Mouse (Mus musculus) midbrain, embryonic 12.5 days (tissue): ENCODE results near the gene Shld1. TPM values are rescaled to one million over a fixed set of nuclear protein-coding genes. Genes with fewer than 3 reads are reported as not detected.

Experiments
- ATAC-seq: fragments of 200-750 bp; cut with Nextera tagmentation; 2 replicates; pipeline ENCODE4 v1.8.0; 2017; ENCODE audit warnings: low read depth, moderate TSS enrichment, moderate library complexity; ENCODE audit not compliant: low FRiP score
- H3K27ac ChIP-seq: fragments of 300-500 bp; sonication (generic); replicated peaks from 2 replicates; pipeline ENCODE4 v1.5.1; 2016; ENCODE audit warnings: mild to moderate bottlenecking
- H3K27me3 ChIP-seq: fragments of 300-500 bp; sonication (generic); 2 replicates; pipeline ENCODE4 v1.6.1; 2016; ENCODE audit warnings: mild to moderate bottlenecking
- H3K36me3 ChIP-seq: fragments of 300-500 bp; sonication (generic); 2 replicates; pipeline ENCODE4 v1.6.1; 2016
- H3K4me1 ChIP-seq: fragments of 300-500 bp; sonication (generic); 2 replicates; pipeline ENCODE4 v1.6.1; 2016
- H3K4me2 ChIP-seq: fragments of 300-500 bp; sonication (generic); replicated peaks from 2 replicates; pipeline ENCODE4 v1.6.1; 2016; ENCODE audit warnings: mild to moderate bottlenecking, moderate library complexity
- H3K4me3 ChIP-seq: fragments of 300-500 bp; sonication (generic); 2 replicates; pipeline ENCODE4 v1.5.1; 2016; ENCODE audit warnings: mild to moderate bottlenecking
- H3K9ac ChIP-seq: fragments of 300-500 bp; sonication (generic); replicated peaks from 2 replicates; pipeline ENCODE4 v1.6.1; 2016; ENCODE audit warnings: mild to moderate bottlenecking, moderate library complexity
- H3K9me3 ChIP-seq: fragments of 300-500 bp; sonication (generic); 2 replicates; pipeline ENCODE4 v1.6.1; 2016; ENCODE audit warnings: mild to moderate bottlenecking
- WGBS: fragments of 180-500 bp; shearing (Covaris S2); methylation state at CpG from one replicate; pipeline ENCODE4 v1.1.7; 2016; 5-methylcytosine and 5-hydroxymethylcytosine counted together
- polyA plus RNA-seq: library from polyadenylated mRNA; unstranded; fragments of >200 nt; fragmentation: Nextera tagmentation; extraction: Ambion mirVana; gene quantifications from 2 replicates; pipeline ENCODE4 v1.2.1, GENCODE M21; 2016

Shld1 gene
- polyA plus RNA-seq, 1 experiment from 2014 or later: 20.6 TPM

DNA sequence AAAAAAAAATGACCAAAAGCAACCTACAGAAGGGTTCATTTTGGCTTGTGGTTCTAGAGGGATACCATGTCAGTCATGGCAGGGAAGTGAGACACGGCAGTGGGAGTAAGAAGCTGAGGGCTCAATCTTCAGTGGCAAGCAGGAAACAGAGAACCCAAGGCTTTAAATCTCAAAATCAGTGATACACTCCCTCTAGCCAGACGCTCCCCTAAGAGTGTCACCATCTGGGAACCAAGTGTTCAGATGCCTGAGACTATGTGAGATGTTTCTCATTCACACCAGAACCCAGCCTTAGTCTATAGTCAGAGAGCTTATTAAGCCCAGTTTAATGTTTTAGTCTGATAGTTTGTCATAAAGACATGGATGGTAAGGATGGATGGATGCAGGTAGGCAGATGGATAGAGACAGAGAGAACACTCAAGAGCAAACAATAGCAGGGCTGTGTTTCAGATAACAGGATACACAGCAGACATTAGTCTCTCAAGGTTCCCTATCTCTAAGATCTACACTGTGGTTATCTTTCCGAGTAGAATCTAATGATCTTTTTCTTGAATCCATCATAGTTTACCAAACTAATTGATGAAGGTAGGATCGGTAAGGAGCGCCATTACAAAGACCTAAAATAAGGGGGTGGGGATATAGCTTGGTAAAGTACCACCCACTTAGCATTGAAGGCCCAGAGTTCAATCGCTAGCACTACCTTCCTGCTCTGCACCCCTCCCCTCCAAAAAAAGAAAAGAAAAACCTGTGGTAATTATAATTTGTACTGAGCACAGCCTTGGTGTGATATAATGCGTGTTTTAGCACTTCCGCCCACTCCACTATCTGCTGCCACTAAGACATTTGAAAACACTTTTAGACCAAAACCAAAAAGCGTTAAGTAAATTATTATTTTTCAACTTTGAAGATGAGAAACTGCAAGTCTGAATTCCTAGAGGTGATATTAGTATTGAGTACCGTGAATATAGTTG lies 47.2 kb downstream of the Shld1 start:
- Histone ChIP-seq H3K4me3 (no peak overlapping the region), H3K4me1 (no peaks in the 10 kb centered on the region), H3K9ac (no peak overlapping the region), H3K27ac (no peak overlapping the region), H3K4me2 (no peak overlapping the region), H3K9me3 (no peaks in the 10 kb centered on the region), H3K27me3 (no peaks in the 10 kb centered on the region), H3K36me3 (no peaks in the 10 kb centered on the region)
- no peak for ATAC-seq
- WGBS: 93% methylated on average over 10 of the region's 10 CpGs

DNA sequence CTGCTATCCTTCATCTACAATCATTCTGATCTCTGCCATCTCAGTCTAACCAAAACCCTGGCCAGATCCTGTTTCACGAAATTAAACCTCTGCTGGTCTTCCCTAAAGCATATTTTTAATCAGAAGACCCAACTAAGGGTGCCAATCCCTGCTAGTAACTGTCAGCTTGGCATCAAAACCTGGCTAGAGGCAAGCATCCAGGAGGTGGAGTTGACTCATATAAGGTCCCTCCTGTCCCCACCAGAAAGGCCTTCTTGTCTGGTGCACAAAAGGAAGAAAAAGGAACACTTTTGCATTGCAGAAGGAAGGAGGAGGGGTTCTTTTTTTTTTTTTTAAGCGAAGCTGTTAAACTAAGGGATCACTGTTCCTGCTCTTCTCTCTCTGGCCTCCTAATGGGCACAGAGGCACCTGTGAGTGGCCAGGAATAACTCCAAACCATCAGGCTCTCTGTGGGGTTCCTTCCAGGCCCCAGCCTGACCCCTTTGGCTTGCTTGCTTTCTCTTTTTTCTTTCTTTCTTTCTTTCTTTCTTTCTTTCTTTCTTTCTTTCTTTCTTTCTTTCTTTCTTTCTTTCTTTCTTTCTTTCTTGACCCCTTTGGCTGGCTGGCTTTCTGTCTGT lies 52.2 kb downstream of the Shld1 start:
- Histone ChIP-seq H3K36me3 (no peaks in the 10 kb centered on the region), H3K4me2 (no peak overlapping the region), H3K27ac (no peak overlapping the region), H3K9ac (no peak overlapping the region), H3K4me1 (peaks cover 8% of the 10 kb centered on the region), H3K4me3 (no peak overlapping the region), H3K9me3 (no peaks in the 10 kb centered on the region), H3K27me3 (no peaks in the 10 kb centered on the region)
- WGBS: 68% methylated on average over 2 of the region's 2 CpGs
- ATAC-seq: no peak

DNA sequence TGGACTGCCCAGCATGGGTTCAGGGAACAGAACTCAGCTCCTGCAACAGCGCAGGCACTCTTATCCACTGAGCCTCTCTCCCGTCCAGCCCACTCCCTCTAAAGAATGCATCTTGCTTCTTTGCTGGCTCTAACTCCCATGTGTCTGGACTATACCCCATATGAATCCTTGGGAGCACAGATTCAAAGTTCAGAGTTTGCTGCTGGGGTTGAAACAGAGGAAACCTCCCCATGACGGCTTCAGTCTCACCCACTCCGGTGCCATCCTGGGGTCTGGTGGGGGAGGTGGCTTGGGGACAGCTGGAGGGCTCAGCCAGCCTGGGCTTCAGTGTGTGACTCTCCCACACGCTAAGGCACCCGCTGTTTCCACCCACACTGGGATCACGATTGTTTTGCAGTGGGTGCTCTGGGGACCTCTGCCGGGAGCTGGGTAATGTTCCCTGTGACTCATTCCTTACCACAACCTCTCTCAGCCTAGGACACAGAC lies 55.2 kb downstream of the Shld1 start:
- peak; percentile 54 for ATAC-seq
- Histone ChIP-seq H3K27me3 (no peaks in the 10 kb centered on the region), H3K36me3 (no peaks in the 10 kb centered on the region), H3K27ac (no peak overlapping the region; the same call in 1 of the 2 replicates), H3K9ac (no peak overlapping the region; the same call in 1 of the 2 replicates), H3K4me1 (peaks cover 8% of the 10 kb centered on the region), H3K9me3 (no peaks in the 10 kb centered on the region), H3K4me2 (no peak overlapping the region), H3K4me3 (no peak overlapping the region)
- WGBS: 37% methylated on average over 8 of the region's 8 CpGs

DNA sequence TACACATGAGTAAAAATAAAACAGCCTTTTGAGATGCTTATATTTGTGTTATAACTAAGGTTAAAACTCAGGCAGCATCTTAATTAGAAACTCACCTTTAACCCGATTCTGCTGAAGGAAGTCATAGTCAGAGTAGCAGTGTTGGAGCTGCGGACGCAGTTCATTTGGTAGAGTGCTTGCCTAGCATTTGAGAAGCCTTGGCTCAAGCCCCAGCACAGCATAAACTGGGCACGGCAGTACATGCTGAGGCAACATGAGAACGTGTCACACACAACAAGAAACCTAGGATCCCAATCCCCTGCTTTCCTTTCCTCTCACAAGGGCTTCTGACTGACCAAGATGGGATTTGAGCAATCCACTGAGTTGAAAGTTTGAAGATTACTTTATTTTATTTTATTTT lies 58.1 kb downstream of the Shld1 start:
- no peaks in the 10 kb centered on the region for H3K27me3 ChIP-seq
- H3K4me2 ChIP-seq: no peak overlapping the region
- WGBS: 88% methylated on average over 5 of the region's 5 CpGs
- H3K27ac ChIP-seq: no peak overlapping the region
- H3K4me1 ChIP-seq: peaks cover 8% of the 10 kb centered on the region
- no peak overlapping the region for H3K9ac ChIP-seq
- no peak overlapping the region for H3K4me3 ChIP-seq
- no peak for ATAC-seq
- H3K36me3 ChIP-seq: no peaks in the 10 kb centered on the region
- H3K9me3 ChIP-seq: no peaks in the 10 kb centered on the region

DNA sequence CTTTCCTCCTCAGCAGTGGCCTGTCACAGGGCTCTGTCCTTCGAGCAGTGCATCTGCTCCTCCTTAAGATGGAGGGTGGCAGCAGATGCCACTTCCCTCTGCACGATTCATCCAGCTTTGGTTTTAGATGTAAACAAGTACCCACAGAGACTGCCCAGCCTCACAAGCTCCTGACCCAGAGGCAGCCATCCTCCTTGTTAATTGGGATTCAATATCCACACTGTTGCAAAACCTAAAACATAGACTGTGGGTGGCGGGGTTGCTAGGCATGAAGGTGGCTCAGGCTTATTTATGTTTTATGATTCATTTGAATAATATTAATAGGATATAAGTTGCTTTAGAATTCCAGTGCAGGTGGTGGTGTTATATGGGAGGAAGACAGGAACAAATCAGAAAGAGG lies 59.4 kb downstream of the Shld1 start:
- no peak for ATAC-seq
- Histone ChIP-seq H3K9me3 (no peaks in the 10 kb centered on the region), H3K27me3 (no peaks in the 10 kb centered on the region), H3K9ac (no peak overlapping the region), H3K36me3 (no peaks in the 10 kb centered on the region), H3K4me3 (no peak overlapping the region), H3K4me1 (peaks cover 8% of the 10 kb centered on the region), H3K27ac (no peak overlapping the region), H3K4me2 (no peak overlapping the region)
- WGBS: 86% methylated on average over 3 of the region's 3 CpGs

DNA sequence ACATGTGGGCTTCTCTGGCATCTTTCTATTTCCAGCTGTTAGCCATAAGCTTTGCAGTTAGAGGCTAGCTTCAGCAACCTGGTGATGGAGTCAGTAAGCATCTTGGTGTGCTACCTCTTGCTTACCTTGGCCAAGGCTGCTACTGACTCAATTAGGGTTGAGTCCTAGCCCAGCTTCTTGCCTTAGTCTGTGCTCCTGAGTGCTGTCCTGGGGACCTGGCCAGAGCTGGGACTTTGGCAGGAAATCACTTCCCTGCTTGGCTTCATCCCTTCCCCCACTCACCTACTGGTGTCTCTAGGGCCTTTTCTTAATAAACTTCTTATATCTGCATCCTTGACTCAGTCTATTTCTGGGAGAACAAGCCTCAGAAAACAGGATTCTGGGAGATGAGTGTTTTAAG lies 64.0 kb downstream of the Shld1 start:
- Histone ChIP-seq H3K27me3 (no peaks in the 10 kb centered on the region), H3K27ac (no peak overlapping the region), H3K9me3 (no peaks in the 10 kb centered on the region), H3K4me2 (no peak overlapping the region), H3K36me3 (no peaks in the 10 kb centered on the region), H3K4me1 (peaks cover 14% of the 10 kb centered on the region), H3K4me3 (no peak overlapping the region), H3K9ac (no peak overlapping the region)
- no peak for ATAC-seq

DNA sequence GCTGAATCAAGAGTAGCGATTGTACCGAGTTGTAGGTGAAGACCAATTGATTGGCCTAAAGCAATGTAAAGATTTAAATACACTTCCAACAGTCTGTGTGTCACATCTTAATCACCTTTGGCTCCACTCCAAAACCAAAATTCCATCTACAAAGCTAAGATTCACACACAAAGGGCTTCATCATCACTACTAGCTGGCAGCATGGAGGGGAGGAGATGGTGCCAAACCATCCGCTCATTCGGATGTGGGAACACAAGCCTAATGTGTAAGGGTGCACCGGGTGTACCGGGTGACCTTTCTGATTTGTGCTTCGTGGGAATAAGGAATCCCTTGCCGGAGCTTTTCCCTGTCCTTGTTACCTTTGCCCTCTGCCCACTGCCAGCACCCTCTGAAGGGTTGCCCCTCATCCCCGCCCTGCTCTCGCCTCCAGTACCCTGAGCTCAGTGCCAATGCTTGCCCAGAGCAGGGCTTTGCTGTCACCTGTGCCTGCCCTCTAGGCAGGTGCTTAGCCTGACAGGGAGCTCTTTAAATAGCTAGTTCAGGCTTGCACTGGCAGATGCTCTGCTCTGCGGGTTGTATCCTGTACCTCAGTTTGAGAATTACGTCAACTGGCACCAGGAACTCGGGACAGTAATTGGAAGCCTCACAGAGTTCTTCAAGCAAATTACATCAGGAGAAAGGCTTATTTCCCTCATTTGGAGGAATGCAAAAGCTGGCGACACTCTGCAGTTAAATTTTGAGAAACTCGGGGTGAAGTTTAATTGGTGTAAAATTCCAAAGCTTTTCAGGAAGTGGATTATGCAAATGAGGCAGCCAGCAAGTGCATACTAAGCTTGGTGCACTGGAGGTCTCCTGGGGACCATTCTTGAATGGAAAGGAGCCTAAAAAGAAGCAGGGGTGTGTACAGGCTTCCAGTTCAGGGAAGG lies 64.7 kb downstream of the Shld1 start:
- Histone ChIP-seq H3K9ac (no peak overlapping the region), H3K9me3 (no peaks in the 10 kb centered on the region), H3K27ac (peak overlapping the region; percentile 20; the same call in 1 of the 2 replicates), H3K27me3 (no peaks in the 10 kb centered on the region), H3K36me3 (no peaks in the 10 kb centered on the region), H3K4me2 (no peak overlapping the region), H3K4me3 (no peak overlapping the region), H3K4me1 (peaks cover 14% of the 10 kb centered on the region)
- 60% methylated on average over 15 of the region's 15 CpGs for WGBS
- ATAC-seq: peak; percentile 47

DNA sequence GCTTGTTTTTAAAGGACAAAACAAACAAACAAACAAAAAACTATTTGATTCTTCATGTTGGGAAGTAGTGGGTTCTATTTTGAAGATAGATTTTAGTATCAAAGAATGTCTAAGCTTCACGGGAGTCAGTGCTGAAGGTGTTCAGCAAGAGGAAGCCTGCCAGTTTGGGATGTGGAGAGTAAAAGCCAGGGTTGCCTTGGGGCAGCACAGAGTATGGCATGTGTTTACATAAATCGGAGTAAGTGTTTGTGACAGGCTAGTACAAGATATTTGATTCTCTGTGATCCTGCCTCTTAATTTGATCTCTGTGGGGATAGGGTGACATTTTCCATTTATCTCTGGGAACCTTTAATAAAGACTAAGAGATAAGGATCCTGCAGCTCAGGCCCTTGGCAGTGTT lies 65.7 kb downstream of the Shld1 start:
- Histone ChIP-seq H3K4me3 (no peak overlapping the region), H3K4me2 (no peak overlapping the region), H3K36me3 (no peaks in the 10 kb centered on the region), H3K27ac (no peak overlapping the region), H3K9me3 (no peaks in the 10 kb centered on the region), H3K9ac (no peak overlapping the region), H3K27me3 (no peaks in the 10 kb centered on the region), H3K4me1 (peaks cover 14% of the 10 kb centered on the region)
- ATAC-seq: no peak
- 87% methylated on average over 2 of the region's 2 CpGs for WGBS

DNA sequence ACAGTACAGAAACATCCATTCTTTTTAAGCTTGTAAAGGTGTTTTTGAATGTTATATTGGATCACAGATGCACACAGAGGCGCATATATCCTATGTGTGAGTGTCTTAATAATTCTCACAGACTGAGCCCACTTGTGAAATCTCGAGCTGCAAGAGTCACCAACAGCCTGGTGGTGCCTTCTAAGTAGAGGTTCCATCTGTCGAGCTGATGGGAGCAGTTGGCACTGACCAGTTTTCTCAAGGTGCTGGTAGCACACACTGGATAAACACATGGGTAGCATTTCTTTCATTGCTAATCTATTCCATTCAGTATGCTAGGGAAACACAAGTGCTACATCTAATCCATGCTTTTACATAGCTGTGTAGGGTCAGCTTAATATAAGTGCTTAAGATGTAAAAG lies 66.4 kb downstream of the Shld1 start:
- Histone ChIP-seq H3K4me2 (no peak overlapping the region), H3K4me3 (no peak overlapping the region), H3K9ac (no peak overlapping the region), H3K27ac (no peak overlapping the region), H3K36me3 (no peaks in the 10 kb centered on the region), H3K4me1 (peaks cover 14% of the 10 kb centered on the region), H3K27me3 (no peaks in the 10 kb centered on the region), H3K9me3 (no peaks in the 10 kb centered on the region)
- WGBS: 88% methylated on average over 3 of the region's 3 CpGs
- ATAC-seq: no peak

DNA sequence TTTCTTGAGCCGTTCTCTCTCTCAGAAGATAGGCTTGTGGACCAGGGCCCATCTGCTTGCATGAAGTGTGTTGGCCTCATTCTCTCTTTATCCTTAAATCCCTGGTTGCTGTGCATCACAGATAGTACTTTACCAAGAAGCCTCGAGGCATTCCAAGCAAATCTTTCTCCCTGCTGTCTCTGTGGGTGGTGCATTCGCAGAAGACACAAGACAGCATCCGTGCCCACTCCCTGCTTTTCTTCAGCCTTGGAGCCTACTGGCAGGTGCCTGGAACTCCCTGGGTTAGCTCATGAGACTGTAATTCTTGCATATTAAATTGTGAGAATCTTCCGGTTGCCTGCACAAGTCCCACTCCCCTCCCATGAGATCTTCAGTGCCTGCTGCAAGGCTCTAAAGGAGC lies 71.2 kb downstream of the Shld1 start:
- no peak overlapping the region for H3K4me3 ChIP-seq
- H3K36me3 ChIP-seq: no peaks in the 10 kb centered on the region
- no peaks in the 10 kb centered on the region for H3K9me3 ChIP-seq
- no peak for ATAC-seq
- no peaks in the 10 kb centered on the region; the same call in 1 of the 2 replicates for H3K4me1 ChIP-seq
- H3K4me2 ChIP-seq: no peak overlapping the region
- WGBS: 72% methylated on average over 5 of the region's 5 CpGs
- no peak overlapping the region for H3K9ac ChIP-seq
- H3K27me3 ChIP-seq: no peaks in the 10 kb centered on the region
- no peak overlapping the region for H3K27ac ChIP-seq

DNA sequence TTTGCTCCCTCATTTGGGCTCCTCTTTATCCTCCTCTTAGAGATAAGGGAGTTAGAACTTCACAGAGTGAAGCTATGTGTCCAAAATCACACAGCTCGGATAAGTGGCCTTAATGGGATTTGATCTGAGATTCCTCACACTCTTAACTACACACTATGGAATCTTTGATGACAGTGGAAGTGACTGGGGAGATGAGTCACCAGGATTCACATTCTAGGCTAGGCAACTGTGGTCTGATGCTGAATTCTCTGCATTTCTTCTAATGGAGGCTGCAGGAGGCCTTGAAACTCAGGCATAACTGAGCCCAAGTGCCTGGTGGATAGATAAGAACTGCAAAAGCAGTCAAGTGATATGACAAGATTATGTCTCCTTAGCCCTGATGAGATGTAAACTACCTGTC lies 84.1 kb downstream of the Shld1 start:
- H3K4me2 ChIP-seq: no peak overlapping the region
- 59% methylated on average over 1 of the region's 1 CpGs for WGBS

More for the DNA sequence above, 84.1 kb downstream of the Shld1 start:
- H3K4me1 ChIP-seq: no peaks in the 10 kb centered on the region
- H3K27me3 ChIP-seq: no peaks in the 10 kb centered on the region
- no peak overlapping the region for H3K27ac ChIP-seq
- no peak for ATAC-seq
- H3K9me3 ChIP-seq: no peaks in the 10 kb centered on the region
- H3K9ac ChIP-seq: no peak overlapping the region
- no peaks in the 10 kb centered on the region for H3K36me3 ChIP-seq
- no peak overlapping the region for H3K4me3 ChIP-seq
